ENCODE assay signal across 15 mouse cellular contexts in the genomic region with DNA sequence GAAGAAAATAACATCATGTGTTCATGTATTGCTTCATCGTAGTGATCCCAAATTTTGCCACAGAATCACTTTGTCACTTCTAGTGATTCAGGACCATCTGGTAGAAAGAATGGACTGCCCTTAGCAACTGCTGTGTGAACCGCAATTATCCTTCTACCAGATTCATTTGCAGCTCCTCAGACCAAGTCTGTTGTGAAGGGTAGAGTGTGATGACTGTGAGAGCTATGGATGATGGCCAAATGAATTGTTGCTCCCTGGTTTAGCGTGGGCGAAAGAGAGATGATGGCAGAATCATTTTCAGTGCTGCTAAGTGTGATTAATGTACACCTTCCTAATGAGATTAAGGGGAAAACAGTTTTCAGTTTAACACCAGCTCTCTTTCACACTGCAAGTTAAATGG.
DNase-seq lines count a peak whose midpoint lies in the region; ATAC-seq and TF ChIP-seq lines count a peak whose summit lies in the region.
"Had no signal": no experiment of that assay in that cellular context is flagged by ENCODE, and none has a peak within 500 bp of the region (broad histone marks: within the 10 kb centered on the region; RNA-seq: fewer than 3 reads in every experiment).

No protein-coding gene starts in this region.

- H3K36me3 ChIP-seq in forebrain, embryonic 15.5 days = no peaks in the 10 kb centered on the region
- no peaks in the 10 kb centered on the region for H3K36me3 ChIP-seq in forebrain, embryonic 11.5 days (ENCODE audit: control insufficient read depth, insufficient read depth, low read length)
- no peaks in the 10 kb centered on the region for H3K36me3 ChIP-seq in midbrain, postnatal 0 days (ENCODE audit: insufficient read depth, low read length)
- no peaks in the 10 kb centered on the region for H3K36me3 ChIP-seq in midbrain, embryonic 11.5 days (ENCODE audit: control insufficient read depth, insufficient read depth, low read length)
- no peaks in the 10 kb centered on the region for H3K36me3 ChIP-seq in kidney, embryonic 14.5 days (ENCODE audit: control insufficient read depth, insufficient read depth, low read length)
- H3K36me3 ChIP-seq: hindbrain, embryonic 15.5 days; kidney, embryonic 15.5 days had no signal

- H3K4me1 ChIP-seq in forebrain, embryonic 15.5 days = no peaks in the 10 kb centered on the region
- no peaks in the 10 kb centered on the region for H3K4me1 ChIP-seq in forebrain, embryonic 11.5 days (replicated peaks; ENCODE audit: control insufficient read depth, insufficient read depth, low read length)
- H3K4me1 ChIP-seq in midbrain, postnatal 0 days (ENCODE audit: insufficient read depth, low read length) = no peaks in the 10 kb centered on the region
- no peaks in the 10 kb centered on the region for H3K4me1 ChIP-seq in midbrain, embryonic 11.5 days (ENCODE audit: control insufficient read depth, insufficient read depth, low read length)
- no peaks in the 10 kb centered on the region for H3K4me1 ChIP-seq in kidney, embryonic 14.5 days (ENCODE audit: control insufficient read depth, insufficient read depth, low read length)
- H3K4me1 ChIP-seq: hindbrain, embryonic 15.5 days; kidney, embryonic 15.5 days had no signal

- DNase-seq in forebrain, embryonic 11.5 days (ENCODE audit: low spot score) = no peak
- DNase-seq in midbrain, postnatal 0 days (ENCODE audit: low spot score) = peak; percentile 49
- no peak for DNase-seq in midbrain, embryonic 11.5 days (ENCODE audit: low spot score, missing footprints)
- peak; percentile 8 to 52 for DNase-seq in cerebellum, postnatal 14 days
- DNase-seq in layer of hippocampus, postnatal 14 days (ENCODE audit: low spot score in 2 of 2) = peak; percentile 23 to 63
- DNase-seq in kidney, postnatal 10 days = no peak
- DNase-seq: B cell, adult 2 months; heart, adult 11 months; lung, embryonic 14.5 days; thymus, postnatal 4 days had no signal

- WGBS in forebrain, embryonic 15.5 days = 58% methylated on average over 4 of the region's 4 CpGs
- 88% methylated on average over 4 of the region's 4 CpGs for WGBS in forebrain, embryonic 11.5 days
- 90% methylated on average over 4 of the region's 4 CpGs for WGBS in midbrain, postnatal 0 days
- WGBS in midbrain, embryonic 11.5 days = 89% methylated on average over 4 of the region's 4 CpGs
- WGBS in kidney, embryonic 14.5 days = 87% methylated on average over 4 of the region's 4 CpGs

- ATAC-seq in forebrain, embryonic 15.5 days (replicated peaks) = peak; percentile 80
- ATAC-seq in forebrain, embryonic 11.5 days (replicated peaks; ENCODE audit: low FRiP score) = no peak
- ATAC-seq in midbrain, postnatal 0 days (ENCODE audit: low FRiP score) = no peak
- ATAC-seq in midbrain, embryonic 11.5 days (ENCODE audit: low FRiP score) = no peak
- ATAC-seq in kidney, embryonic 14.5 days (ENCODE audit: low FRiP score, low TSS enrichment) = no peak

- no peak for TF ChIP-seq CTCF in midbrain, postnatal 0 days (IDR thresholded peaks at IDR 0.05)

- H3K27ac ChIP-seq in forebrain, embryonic 15.5 days (replicated peaks) = no peak overlapping the region
- no peak overlapping the region for H3K27ac ChIP-seq in forebrain, embryonic 11.5 days (ENCODE audit: low read depth, low read length)
- no peak overlapping the region for H3K27ac ChIP-seq in midbrain, postnatal 0 days (ENCODE audit: low read depth, low read length)
- H3K27ac ChIP-seq in midbrain, embryonic 11.5 days (ENCODE audit: low read depth, low read length) = no peak overlapping the region
- no peak overlapping the region for H3K27ac ChIP-seq in kidney, embryonic 14.5 days (ENCODE audit: low read depth, low read length)
- H3K27ac ChIP-seq: hindbrain, embryonic 15.5 days; kidney, embryonic 15.5 days had no signal

- no peaks in the 10 kb centered on the region for H3K9me3 ChIP-seq in forebrain, embryonic 15.5 days
- no peaks in the 10 kb centered on the region for H3K9me3 ChIP-seq in forebrain, embryonic 11.5 days (ENCODE audit: control insufficient read depth, low read length)
- H3K9me3 ChIP-seq in midbrain, postnatal 0 days (ENCODE audit: low read length) = no peaks in the 10 kb centered on the region
- H3K9me3 ChIP-seq in midbrain, embryonic 11.5 days (ENCODE audit: control insufficient read depth, low read length) = no peaks in the 10 kb centered on the region
- H3K9me3 ChIP-seq in kidney, embryonic 14.5 days (ENCODE audit: control insufficient read depth, low read length) = no peaks in the 10 kb centered on the region
- H3K9me3 ChIP-seq: hindbrain, embryonic 15.5 days; kidney, embryonic 15.5 days had no signal

- no peaks in the 10 kb centered on the region for H3K27me3 ChIP-seq in forebrain, embryonic 15.5 days
- H3K27me3 ChIP-seq in forebrain, embryonic 11.5 days (ENCODE audit: control insufficient read depth, insufficient read depth, low read length) = no peaks in the 10 kb centered on the region
- H3K27me3 ChIP-seq in midbrain, postnatal 0 days (ENCODE audit: insufficient read depth, low read length) = no peaks in the 10 kb centered on the region
- H3K27me3 ChIP-seq in midbrain, embryonic 11.5 days (ENCODE audit: control insufficient read depth, insufficient read depth, low read length) = no peaks in the 10 kb centered on the region
- H3K27me3 ChIP-seq in kidney, embryonic 14.5 days (ENCODE audit: control insufficient read depth, insufficient read depth, low read length) = no peaks in the 10 kb centered on the region
- H3K27me3 ChIP-seq: hindbrain, embryonic 15.5 days; kidney, embryonic 15.5 days had no signal

- H3K9ac ChIP-seq in forebrain, embryonic 15.5 days (replicated peaks) = no peak overlapping the region
- no peak overlapping the region for H3K9ac ChIP-seq in forebrain, embryonic 11.5 days (ENCODE audit: low read length)
- no peak overlapping the region for H3K9ac ChIP-seq in midbrain, postnatal 0 days (replicated peaks; ENCODE audit: low read length, poor library complexity, severe bottlenecking)
- H3K9ac ChIP-seq in midbrain, embryonic 11.5 days (ENCODE audit: low read length) = no peak overlapping the region
- H3K9ac ChIP-seq in kidney, embryonic 14.5 days (ENCODE audit: low read depth, low read length) = no peak overlapping the region
- H3K9ac ChIP-seq: hindbrain, embryonic 15.5 days; kidney, embryonic 15.5 days; lung, embryonic 14.5 days had no signal

- H3K4me3 ChIP-seq in forebrain, embryonic 15.5 days = no peak overlapping the region
- H3K4me3 ChIP-seq in forebrain, embryonic 11.5 days (ENCODE audit: low read depth, low read length) = no peak overlapping the region
- H3K4me3 ChIP-seq in midbrain, postnatal 0 days (ENCODE audit: low read depth, low read length) = no peak overlapping the region
- no peak overlapping the region for H3K4me3 ChIP-seq in midbrain, embryonic 11.5 days (ENCODE audit: low read depth, low read length)
- H3K4me3 ChIP-seq in kidney, embryonic 14.5 days (ENCODE audit: low read length) = no peak overlapping the region
- H3K4me3 ChIP-seq: erythroblast, embryonic 14.5 days; hindbrain, embryonic 15.5 days; kidney, embryonic 15.5 days had no signal

- no peak overlapping the region for H3K4me2 ChIP-seq in forebrain, embryonic 15.5 days (replicated peaks)
- no peak overlapping the region for H3K4me2 ChIP-seq in forebrain, embryonic 11.5 days (ENCODE audit: low read depth, low read length, severe bottlenecking)
- no peak overlapping the region for H3K4me2 ChIP-seq in midbrain, postnatal 0 days (ENCODE audit: low read depth, low read length, poor library complexity, severe bottlenecking)
- no peak overlapping the region for H3K4me2 ChIP-seq in midbrain, embryonic 11.5 days
- H3K4me2 ChIP-seq in kidney, embryonic 14.5 days (replicated peaks; ENCODE audit: low read depth, low read length) = no peak overlapping the region
- H3K4me2 ChIP-seq: hindbrain, embryonic 15.5 days; kidney, embryonic 15.5 days; lung, embryonic 14.5 days had no signal

Comparison
In these comparisons a context has a peak if more than half of its experiments do, and no peak if none do; other contexts are left out.
1. DNase-seq: peak in midbrain, postnatal 0 days (single experiment), cerebellum, postnatal 14 days (2 of 2) and layer of hippocampus, postnatal 14 days (2 of 2); none in forebrain, embryonic 11.5 days (single experiment), midbrain, embryonic 11.5 days (single experiment) and kidney, postnatal 10 days (single experiment).